Mouse (Mus musculus): ENCODE results near the gene Bahcc1.

GRCm38 (mm10) chr11:120339978-120340513, 107.3 kb downstream of the Bahcc1 start:
- TF ChIP-seq CHD2 (IDR thresholded peaks at IDR 0.05; ENCODE audit: low read depth, low read length) (no peak), ZC3H11A (IDR thresholded peaks at IDR 0.05; ENCODE audit: borderline replicate concordance, low read depth, low read length) (no peak), ZNF384 (IDR thresholded peaks at IDR 0.05; ENCODE audit: low read depth, low read length) (no peak)

Data from ES-E14 (cell line).